Mouse (Mus musculus): ENCODE results near the gene Eef2k. TPM values are rescaled to one million over a fixed set of nuclear protein-coding genes. Genes with fewer than 3 reads are reported as not detected.

Eef2k gene
- polyA plus RNA-seq, 1 experiment from 2014 or later: 14.1 TPM

DNA sequence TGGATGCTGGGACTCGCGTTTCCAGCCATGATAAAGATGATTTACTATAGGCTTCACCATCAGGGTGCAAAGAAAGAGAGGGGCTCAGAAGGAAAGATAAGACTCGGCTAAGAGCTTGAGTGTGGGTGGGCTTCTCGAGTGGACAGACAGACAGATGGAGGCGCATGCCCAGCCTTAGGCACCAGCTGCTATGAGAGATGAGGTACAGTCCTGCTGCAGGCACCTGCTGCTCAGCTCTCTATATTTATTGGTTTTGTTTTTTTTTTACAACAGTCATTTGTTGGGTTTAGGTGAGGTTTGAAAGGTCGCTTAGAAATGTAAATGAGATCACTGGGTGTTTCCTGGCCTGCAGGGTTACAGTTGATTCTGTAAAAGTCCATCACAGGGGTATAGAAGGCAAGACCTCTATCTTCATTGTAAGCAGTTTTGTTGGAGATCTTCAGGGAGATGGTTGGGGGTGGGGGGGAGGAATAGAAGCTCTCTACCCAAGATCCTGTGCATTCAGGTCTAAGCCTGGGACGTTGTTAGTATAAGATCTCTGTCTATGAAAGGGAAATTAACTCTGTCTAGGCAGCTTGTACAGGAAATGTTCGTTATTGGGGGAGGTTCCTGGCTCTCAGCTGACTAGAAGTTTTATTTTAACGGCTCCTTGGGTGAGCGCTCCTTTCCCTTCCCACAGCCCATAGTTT is 18.3 kb downstream of the Eef2k start:
- no peak for ATAC-seq
- Histone ChIP-seq H3K27me3 (replicated peaks; ENCODE audit: control insufficient read depth, insufficient read depth, low read length) (no peaks in the 10 kb centered on the region), H3K4me1 (replicated peaks; ENCODE audit: control insufficient read depth, insufficient read depth, low read length) (peaks cover 32% of the 10 kb centered on the region), H3K4me2 (replicated peaks; ENCODE audit: low read depth) (no peak overlapping the region; the same call in 1 of the 2 replicates), H3K4me3 (ENCODE audit: low read depth, low read length) (no peak overlapping the region), H3K9ac (ENCODE audit: low read depth, low read length) (no peak overlapping the region), H3K9me3 (ENCODE audit: control insufficient read depth) (no peaks in the 10 kb centered on the region), H3K36me3 (ENCODE audit: control insufficient read depth, insufficient read depth) (peaks cover 13% of the 10 kb centered on the region; the same call in 1 of the 2 replicates), H3K27ac (ENCODE audit: low read depth, low read length) (peak overlapping the region; percentile 60)
- WGBS: 29% methylated on average over 10 of the region's 10 CpGs
- TF ChIP-seq CTCF (IDR thresholded peaks at IDR 0.05; ENCODE audit: low read depth): no peak

DNA sequence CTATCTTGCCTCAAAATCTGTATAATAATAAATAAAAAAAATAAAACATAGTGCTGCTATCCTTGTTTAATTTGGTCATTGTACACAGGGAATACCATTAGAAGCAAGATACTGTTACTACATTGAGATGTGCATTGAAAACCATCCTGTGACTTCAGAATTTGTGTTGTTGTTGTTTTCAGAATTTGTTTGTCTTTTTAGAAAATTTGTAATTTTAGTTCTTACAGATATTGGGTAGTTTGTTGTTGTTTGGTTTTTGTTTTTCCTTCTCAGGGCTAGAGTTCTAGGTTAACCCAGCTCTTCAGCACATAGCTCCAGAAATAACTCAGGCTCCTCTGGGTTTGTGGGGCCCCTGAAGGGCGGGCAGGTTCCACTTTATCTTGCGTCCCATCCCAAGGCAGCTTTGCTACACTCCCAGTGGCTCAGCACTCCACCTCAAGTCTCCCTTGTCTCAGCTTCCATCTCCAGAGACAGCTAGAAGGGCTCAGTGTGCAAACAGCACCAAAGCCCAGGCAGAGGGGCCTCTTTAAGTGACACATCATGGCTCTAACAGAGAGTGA is 18.9 kb downstream of the Eef2k start:
- ATAC-seq: no peak
- Histone ChIP-seq H3K36me3 (ENCODE audit: control insufficient read depth, insufficient read depth) (peaks cover 13% of the 10 kb centered on the region; the same call in 1 of the 2 replicates), H3K4me3 (ENCODE audit: low read depth, low read length) (no peak overlapping the region), H3K27ac (ENCODE audit: low read depth, low read length) (peak overlapping the region; percentile 60; the same call in 1 of the 2 replicates), H3K4me1 (replicated peaks; ENCODE audit: control insufficient read depth, insufficient read depth, low read length) (peaks cover 34% of the 10 kb centered on the region), H3K27me3 (replicated peaks; ENCODE audit: control insufficient read depth, insufficient read depth, low read length) (no peaks in the 10 kb centered on the region), H3K4me2 (replicated peaks; ENCODE audit: low read depth) (peak overlapping the region; percentile 27; the same call in 1 of the 2 replicates), H3K9ac (ENCODE audit: low read depth, low read length) (no peak overlapping the region), H3K9me3 (ENCODE audit: control insufficient read depth) (no peaks in the 10 kb centered on the region)
- TF ChIP-seq CTCF (IDR thresholded peaks at IDR 0.05; ENCODE audit: low read depth): no peak
- 27% methylated on average over 2 of the region's 2 CpGs for WGBS

DNA sequence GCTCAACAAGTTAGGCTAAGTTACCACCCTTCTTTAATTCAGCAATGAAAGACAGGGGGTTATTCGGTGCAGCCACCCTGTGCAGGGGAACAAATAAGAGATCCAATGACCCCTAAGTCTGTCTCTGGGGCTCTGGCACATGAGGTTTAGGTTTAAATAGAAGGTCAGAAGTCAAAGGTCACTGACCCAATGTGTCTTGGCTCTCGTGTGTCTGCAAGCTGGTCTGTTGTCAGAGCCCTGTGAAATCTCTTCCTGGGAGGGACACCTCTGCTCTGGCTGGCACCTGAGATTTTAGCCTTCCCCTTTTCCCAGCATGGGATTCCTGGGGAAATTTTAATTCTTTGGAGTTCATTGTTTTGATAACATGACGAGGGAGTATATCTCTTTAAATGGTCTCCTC is 19.6 kb downstream of the Eef2k start:
- Histone ChIP-seq H3K27ac (ENCODE audit: low read depth, low read length) (peak overlapping the region; percentile 46; the same call in 1 of the 2 replicates), H3K36me3 (ENCODE audit: control insufficient read depth, insufficient read depth) (peaks cover 13% of the 10 kb centered on the region; the same call in 1 of the 2 replicates), H3K4me2 (replicated peaks; ENCODE audit: low read depth) (0 out of 2 replicates have a peak overlapping the region, but pooled peaks have one; percentile 27), H3K9ac (ENCODE audit: low read depth, low read length) (no peak overlapping the region), H3K27me3 (replicated peaks; ENCODE audit: control insufficient read depth, insufficient read depth, low read length) (no peaks in the 10 kb centered on the region), H3K4me3 (ENCODE audit: low read depth, low read length) (no peak overlapping the region), H3K9me3 (ENCODE audit: control insufficient read depth) (no peaks in the 10 kb centered on the region), H3K4me1 (replicated peaks; ENCODE audit: control insufficient read depth, insufficient read depth, low read length) (peaks cover 34% of the 10 kb centered on the region)
- TF ChIP-seq CTCF (IDR thresholded peaks at IDR 0.05; ENCODE audit: low read depth): no peak
- no peak for ATAC-seq
- 30% methylated on average over 3 of the region's 3 CpGs for whole genome bisulfite sequencing

DNA sequence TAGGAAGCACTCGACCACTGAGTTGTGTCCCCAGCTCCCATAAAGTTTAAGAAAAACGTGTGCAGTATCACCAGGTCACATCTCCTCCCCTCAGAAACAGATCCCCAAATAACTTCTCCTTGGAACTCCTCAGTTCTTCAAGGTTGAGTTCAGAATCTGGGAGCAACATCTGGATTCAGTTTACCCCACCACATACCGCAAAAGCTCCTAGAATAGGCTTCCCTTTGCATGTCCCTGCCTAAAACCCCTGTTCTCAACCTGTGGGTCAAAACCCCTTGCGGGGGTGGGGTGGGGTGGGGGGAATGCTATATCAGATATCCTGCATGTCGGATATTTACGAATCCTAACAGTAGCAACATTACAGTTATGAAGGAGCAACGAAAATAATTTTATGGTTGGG is 20.0 kb downstream of the Eef2k start:
- Histone ChIP-seq H3K4me2 (replicated peaks; ENCODE audit: low read depth) (no peak overlapping the region), H3K27ac (ENCODE audit: low read depth, low read length) (no peak overlapping the region; the same call in 1 of the 2 replicates), H3K9ac (ENCODE audit: low read depth, low read length) (no peak overlapping the region), H3K9me3 (ENCODE audit: control insufficient read depth) (no peaks in the 10 kb centered on the region), H3K27me3 (replicated peaks; ENCODE audit: control insufficient read depth, insufficient read depth, low read length) (no peaks in the 10 kb centered on the region), H3K4me3 (ENCODE audit: low read depth, low read length) (no peak overlapping the region), H3K36me3 (ENCODE audit: control insufficient read depth, insufficient read depth) (peaks cover 13% of the 10 kb centered on the region; the same call in 1 of the 2 replicates), H3K4me1 (replicated peaks; ENCODE audit: control insufficient read depth, insufficient read depth, low read length) (peaks cover 34% of the 10 kb centered on the region)
- no peak for TF ChIP-seq CTCF (IDR thresholded peaks at IDR 0.05; ENCODE audit: low read depth)
- 72% methylated on average over 7 of the region's 7 CpGs for WGBS
- ATAC-seq: no peak

DNA sequence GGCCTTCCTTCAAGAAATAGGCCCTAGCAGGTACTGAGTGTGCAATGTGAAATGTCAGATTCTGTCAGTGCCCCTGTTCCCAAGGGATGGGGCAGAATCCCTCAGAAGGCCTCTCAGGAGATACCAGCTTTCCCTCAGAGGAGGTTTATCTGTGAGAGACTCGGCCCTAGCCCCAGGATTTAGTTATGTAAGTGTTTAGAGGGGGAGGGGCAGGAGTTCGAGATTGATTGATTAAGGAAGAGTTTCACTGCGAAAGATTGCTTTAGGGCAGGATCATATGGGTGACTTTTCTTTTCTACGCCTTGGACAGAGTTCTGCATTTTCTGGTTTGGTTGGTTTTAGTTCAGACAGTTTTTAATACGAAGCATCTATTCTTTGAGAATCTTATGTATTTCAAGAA is 20.8 kb downstream of the Eef2k start:
- H3K27me3 ChIP-seq (replicated peaks; ENCODE audit: control insufficient read depth, insufficient read depth, low read length): no peaks in the 10 kb centered on the region
- H3K36me3 ChIP-seq (ENCODE audit: control insufficient read depth, insufficient read depth): peaks cover 5% of the 10 kb centered on the region; the same call in 1 of the 2 replicates
- no peaks in the 10 kb centered on the region for H3K9me3 ChIP-seq (ENCODE audit: control insufficient read depth)
- no peak for ATAC-seq
- peak overlapping the region; percentile 88; the same call in 1 of the 2 replicates for H3K27ac ChIP-seq (ENCODE audit: low read depth, low read length)
- no peak for TF ChIP-seq CTCF (IDR thresholded peaks at IDR 0.05; ENCODE audit: low read depth)
- no peak overlapping the region for H3K4me3 ChIP-seq (ENCODE audit: low read depth, low read length)
- no peak overlapping the region for H3K4me2 ChIP-seq (replicated peaks; ENCODE audit: low read depth)
- whole genome bisulfite sequencing: 39% methylated on average over 5 of the region's 5 CpGs
- peaks cover 33% of the 10 kb centered on the region for H3K4me1 ChIP-seq (replicated peaks; ENCODE audit: control insufficient read depth, insufficient read depth, low read length)
- H3K9ac ChIP-seq (ENCODE audit: low read depth, low read length): no peak overlapping the region

DNA sequence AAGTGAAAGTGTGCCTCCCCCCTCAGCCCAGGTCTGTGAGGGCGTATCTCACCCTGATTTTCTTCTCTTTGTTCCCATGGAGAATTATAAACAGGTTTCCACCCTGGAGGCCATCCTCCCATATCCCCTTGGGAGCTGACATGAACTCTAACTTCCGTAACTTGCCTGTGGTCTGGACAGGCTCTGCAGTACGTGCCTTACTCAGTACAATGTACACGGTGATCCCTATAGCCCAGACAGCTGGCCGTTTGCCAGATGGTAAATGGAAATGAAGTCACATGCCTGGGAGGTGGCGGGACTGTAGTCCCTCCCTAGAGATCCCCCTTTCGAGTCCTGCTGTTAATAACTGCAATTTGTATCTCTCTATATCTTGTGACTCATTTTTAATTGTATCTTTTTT is 22.5 kb downstream of the Eef2k start:
- no peaks in the 10 kb centered on the region for H3K36me3 ChIP-seq (ENCODE audit: control insufficient read depth, insufficient read depth)
- H3K4me2 ChIP-seq (replicated peaks; ENCODE audit: low read depth): peak overlapping the region; percentile 54
- 2% methylated on average over 7 of the region's 7 CpGs for WGBS
- no peak overlapping the region for H3K9ac ChIP-seq (ENCODE audit: low read depth, low read length)
- H3K9me3 ChIP-seq (ENCODE audit: control insufficient read depth): no peaks in the 10 kb centered on the region
- H3K27ac ChIP-seq (ENCODE audit: low read depth, low read length): peak overlapping the region; percentile 88; the same call in 1 of the 2 replicates
- H3K27me3 ChIP-seq (replicated peaks; ENCODE audit: control insufficient read depth, insufficient read depth, low read length): no peaks in the 10 kb centered on the region
- TF ChIP-seq CTCF (IDR thresholded peaks at IDR 0.05; ENCODE audit: low read depth): no peak
- H3K4me3 ChIP-seq (ENCODE audit: low read depth, low read length): no peak overlapping the region
- H3K4me1 ChIP-seq (replicated peaks; ENCODE audit: control insufficient read depth, insufficient read depth, low read length): peaks cover 44% of the 10 kb centered on the region
- ATAC-seq: peak; percentile 89

All from intestine, postnatal 0 days (tissue).